8 mouse cellular contexts compared by ENCODE assay signal in genomic region chr1:133237670-133238069, GRCm38 (mm10).
A peak's percentile ranks its signal among the peaks of the same experiment; 100 is the strongest.
DNase-seq lines count a peak whose midpoint lies in the region; ATAC-seq and TF ChIP-seq lines count a peak whose summit lies in the region.

No protein-coding gene starts in this region.

- no peak overlapping the region for H3K9ac ChIP-seq in limb, embryonic 13.5 days
- no peak overlapping the region for H3K9ac ChIP-seq in neural tube, embryonic 12.5 days
- H3K9ac ChIP-seq in forebrain, embryonic 13.5 days = no peak overlapping the region

- no peak overlapping the region for H3K27ac ChIP-seq in layer of hippocampus, adult 2 months
- H3K27ac ChIP-seq in limb, embryonic 13.5 days = no peak overlapping the region
- H3K27ac ChIP-seq in neural tube, embryonic 12.5 days = no peak overlapping the region
- H3K27ac ChIP-seq in forebrain, embryonic 13.5 days = no peak overlapping the region

- H3K9me3 ChIP-seq in limb, embryonic 13.5 days = no peaks in the 10 kb centered on the region
- H3K9me3 ChIP-seq in neural tube, embryonic 12.5 days = no peaks in the 10 kb centered on the region
- no peaks in the 10 kb centered on the region for H3K9me3 ChIP-seq in forebrain, embryonic 13.5 days (replicated peaks)

- peaks cover 7% of the 10 kb centered on the region; the same call in 1 of the 2 replicates for H3K27me3 ChIP-seq in limb, embryonic 13.5 days
- no peaks in the 10 kb centered on the region for H3K27me3 ChIP-seq in neural tube, embryonic 12.5 days (replicated peaks)
- no peaks in the 10 kb centered on the region for H3K27me3 ChIP-seq in forebrain, embryonic 13.5 days

- ATAC-seq in limb, embryonic 13.5 days (ENCODE audit: low FRiP score, low read depth) = peak; percentile 60
- no peak for ATAC-seq in neural tube, embryonic 12.5 days (ENCODE audit: low FRiP score, low read depth)
- no peak for ATAC-seq in forebrain, embryonic 13.5 days

- DNase-seq in layer of hippocampus, adult 2 months (ENCODE audit: low spot score in 2 of 2) = peak; percentile 48
- DNase-seq in layer of hippocampus, postnatal 36 days = no peak
- peak; percentile 79 for DNase-seq in embryo, embryonic 11 days
- peak; percentile 33 for DNase-seq in induced T-regulatory cell, adult 2 months (ENCODE audit: low read depth)
- no peak for DNase-seq in ovary, postnatal 10 days (ENCODE audit: low spot score)

- H3K4me1 ChIP-seq in limb, embryonic 13.5 days = peaks cover 39% of the 10 kb centered on the region
- peaks cover 16% of the 10 kb centered on the region for H3K4me1 ChIP-seq in neural tube, embryonic 12.5 days
- peaks cover 22% of the 10 kb centered on the region for H3K4me1 ChIP-seq in forebrain, embryonic 13.5 days

- H3K4me3 ChIP-seq in layer of hippocampus, adult 2 months = no peak overlapping the region
- no peak overlapping the region for H3K4me3 ChIP-seq in limb, embryonic 13.5 days
- H3K4me3 ChIP-seq in neural tube, embryonic 12.5 days = no peak overlapping the region
- H3K4me3 ChIP-seq in forebrain, embryonic 13.5 days = no peak overlapping the region

- no peak for TF ChIP-seq CTCF in layer of hippocampus, adult 2 months (conservative IDR thresholded peaks at IDR 0.05)

- WGBS in limb, embryonic 13.5 days = 4% methylated on average over 11 of the region's 11 CpGs
- WGBS in neural tube, embryonic 12.5 days = 30% methylated on average over 11 of the region's 11 CpGs
- WGBS in forebrain, embryonic 13.5 days = 84% methylated on average over 11 of the region's 11 CpGs

- no peaks in the 10 kb centered on the region for H3K36me3 ChIP-seq in limb, embryonic 13.5 days
- H3K36me3 ChIP-seq in neural tube, embryonic 12.5 days = no peaks in the 10 kb centered on the region
- H3K36me3 ChIP-seq in forebrain, embryonic 13.5 days (ENCODE audit: poor library complexity, severe bottlenecking) = 0 out of 2 replicates have a peak, but pooled peaks cover 4% of the 10 kb centered on the region

- peak overlapping the region; percentile 12 for H3K4me2 ChIP-seq in limb, embryonic 13.5 days (replicated peaks)
- H3K4me2 ChIP-seq in neural tube, embryonic 12.5 days (replicated peaks) = peak overlapping the region; percentile 24; the same call in 1 of the 2 replicates
- no peak overlapping the region for H3K4me2 ChIP-seq in forebrain, embryonic 13.5 days

Comparison
In these comparisons a context has a peak if more than half of its experiments do, and no peak if none do; other contexts are left out.
1. DNase-seq: peak in layer of hippocampus, adult 2 months (2 of 2), embryo, embryonic 11 days (single experiment) and induced T-regulatory cell, adult 2 months (single experiment); none in layer of hippocampus, postnatal 36 days (0 of 2) and ovary, postnatal 10 days (single experiment).